Mouse (Mus musculus): Measurements from ENCODE around the gene Hic1. TPM values are rescaled to one million over a fixed set of nuclear protein-coding genes. Genes with fewer than 3 reads are reported as not detected.

Hic1 gene
- polyA plus RNA-seq, 1 experiment from 2014 or later: 17.1 TPM

DNA sequence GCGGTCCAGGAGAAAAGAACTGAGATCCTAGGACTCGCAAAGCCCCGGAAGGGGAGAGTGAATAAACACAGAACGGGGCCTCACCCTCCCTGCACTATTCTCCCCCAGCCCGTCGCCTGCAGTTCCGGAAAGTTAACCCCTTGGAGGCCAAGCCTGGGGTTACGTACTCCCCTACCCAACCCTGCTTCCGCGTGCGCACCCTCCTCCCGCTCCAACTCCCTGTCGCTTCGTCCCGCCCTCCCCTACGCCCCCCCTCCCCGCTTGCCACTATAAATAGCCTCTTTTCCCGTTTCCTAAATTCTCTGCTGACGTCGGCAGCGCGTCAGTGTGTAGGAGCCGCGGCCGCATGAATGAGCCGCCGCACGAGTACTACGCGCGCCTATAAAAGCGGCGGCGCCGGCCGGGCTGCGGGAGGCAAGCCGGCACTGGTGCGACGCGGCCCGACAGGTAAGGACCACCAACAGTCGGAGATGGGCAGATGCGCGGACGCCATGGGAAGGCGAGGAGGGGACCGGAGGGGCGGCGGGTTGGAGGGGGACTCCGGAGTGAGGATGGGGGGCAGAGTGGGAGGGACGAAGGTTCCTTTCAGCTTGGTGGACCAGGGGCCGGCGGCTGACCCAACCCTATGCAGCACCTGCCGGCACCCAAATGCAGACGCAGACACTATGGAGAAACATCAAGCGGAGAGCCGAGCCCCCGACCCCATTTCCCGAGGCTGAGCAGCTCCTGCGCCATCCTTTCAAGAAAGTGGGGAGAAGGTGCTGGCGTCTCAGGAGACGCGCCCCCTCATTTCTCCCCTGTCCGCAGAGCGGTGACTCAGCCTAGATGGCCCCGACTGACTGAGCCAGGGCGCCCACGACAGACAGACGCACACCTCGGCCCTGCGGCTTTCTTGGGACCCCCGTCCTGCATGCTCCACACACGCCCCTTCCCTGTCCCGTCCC lies 3.1 kb upstream of the Hic1 start:
- Histone ChIP-seq H3K4me3 (peak overlapping the region; percentile 68), H3K4me1 (peaks cover 64% of the 10 kb centered on the region), H3K4me2 (replicated peaks) (peak overlapping the region; percentile 85), H3K27ac (no peak overlapping the region), H3K36me3 (peaks cover 5% of the 10 kb centered on the region), H3K9me3 (no peaks in the 10 kb centered on the region), H3K9ac (peak overlapping the region; percentile 56), H3K27me3 (replicated peaks) (peaks cover 59% of the 10 kb centered on the region)
- no peak for ATAC-seq (ENCODE audit: low FRiP score, low read depth)
- under 1% methylated on average over 75 of the region's 75 CpGs for WGBS

DNA sequence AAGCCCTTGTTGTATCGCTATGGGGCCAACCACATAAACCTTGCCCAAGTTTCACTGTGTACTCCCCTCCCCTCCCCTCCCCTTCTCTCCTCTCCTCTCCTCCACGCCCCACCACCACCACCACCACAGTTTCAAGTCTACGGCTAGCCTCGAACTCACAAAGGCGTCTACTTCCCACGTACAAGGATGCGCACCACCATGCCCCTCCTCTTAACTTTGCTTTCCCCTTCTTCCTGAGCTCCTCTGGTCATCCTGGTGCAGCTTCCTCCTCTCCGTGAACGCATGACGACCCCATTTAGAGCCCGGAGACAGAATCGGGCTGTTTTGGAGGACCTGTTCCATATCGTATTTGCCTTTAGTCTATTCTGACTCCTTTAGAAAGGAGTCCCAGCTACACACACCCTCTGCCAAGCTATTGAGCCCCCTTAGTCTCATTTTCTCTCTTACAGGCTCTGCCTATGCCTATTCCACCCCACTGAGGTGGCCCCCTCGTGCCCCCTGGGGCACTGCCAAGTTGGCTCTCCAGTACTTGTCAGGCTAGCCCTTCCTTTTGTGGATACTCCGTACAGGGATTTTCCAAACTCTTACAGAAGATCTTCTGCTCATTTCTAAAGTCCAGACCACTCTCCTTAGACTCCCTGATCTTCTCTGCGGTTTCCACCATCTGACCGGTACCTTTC lies 2.0 kb upstream of the Hic1 start:
- Histone ChIP-seq H3K9ac (no peak overlapping the region), H3K27me3 (replicated peaks) (peaks cover 70% of the 10 kb centered on the region), H3K4me2 (replicated peaks) (peak overlapping the region; percentile 85), H3K36me3 (no peaks in the 10 kb centered on the region), H3K9me3 (no peaks in the 10 kb centered on the region), H3K4me3 (no peak overlapping the region; the same call in 1 of the 2 replicates), H3K27ac (no peak overlapping the region), H3K4me1 (peaks cover 72% of the 10 kb centered on the region)
- 7% methylated on average over 17 of the region's 17 CpGs for WGBS
- no peak for ATAC-seq (ENCODE audit: low FRiP score, low read depth)

DNA sequence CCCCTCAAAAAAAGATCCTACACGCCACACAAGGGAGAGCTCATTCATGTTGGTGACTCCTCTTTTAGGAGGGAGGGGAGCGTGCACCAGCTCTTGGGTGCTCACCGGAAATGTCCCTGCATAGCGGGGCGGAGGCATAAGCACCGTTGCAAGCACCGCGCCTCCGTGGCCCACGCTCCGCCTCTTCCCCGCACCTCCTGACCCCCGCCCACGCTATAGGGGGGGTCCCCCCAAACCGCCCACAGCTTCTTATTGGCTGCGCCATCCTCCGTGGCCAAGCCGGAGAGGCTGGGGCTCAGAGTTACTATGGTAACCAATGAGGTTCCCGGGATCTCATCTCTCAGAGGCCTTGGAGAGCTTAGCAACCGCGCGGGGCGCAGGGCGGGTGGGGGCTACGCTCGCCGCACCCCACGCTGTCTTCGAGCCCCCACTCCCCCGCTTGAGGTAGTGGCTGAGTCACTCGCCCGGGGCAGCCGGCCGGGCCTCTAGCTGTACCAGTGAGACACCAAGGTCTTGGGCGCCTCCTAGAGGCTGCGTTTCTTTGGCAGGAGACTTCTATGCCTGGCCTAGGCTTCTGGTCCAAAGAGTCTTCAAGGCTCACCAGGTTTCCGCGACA lies 925 bp upstream of the Hic1 start:
- H3K4me2 ChIP-seq (replicated peaks): peak overlapping the region; percentile 89
- H3K9me3 ChIP-seq: no peaks in the 10 kb centered on the region
- no peak overlapping the region for H3K27ac ChIP-seq
- H3K27me3 ChIP-seq (replicated peaks): peaks cover 81% of the 10 kb centered on the region
- H3K4me3 ChIP-seq: peak overlapping the region; percentile 36
- peak; percentile 18 for ATAC-seq (ENCODE audit: low FRiP score, low read depth)
- H3K9ac ChIP-seq: peak overlapping the region; percentile 38; the same call in 1 of the 2 replicates
- H3K4me1 ChIP-seq: peaks cover 83% of the 10 kb centered on the region
- WGBS: under 1% methylated on average over 38 of the region's 38 CpGs
- H3K36me3 ChIP-seq: no peaks in the 10 kb centered on the region

DNA sequence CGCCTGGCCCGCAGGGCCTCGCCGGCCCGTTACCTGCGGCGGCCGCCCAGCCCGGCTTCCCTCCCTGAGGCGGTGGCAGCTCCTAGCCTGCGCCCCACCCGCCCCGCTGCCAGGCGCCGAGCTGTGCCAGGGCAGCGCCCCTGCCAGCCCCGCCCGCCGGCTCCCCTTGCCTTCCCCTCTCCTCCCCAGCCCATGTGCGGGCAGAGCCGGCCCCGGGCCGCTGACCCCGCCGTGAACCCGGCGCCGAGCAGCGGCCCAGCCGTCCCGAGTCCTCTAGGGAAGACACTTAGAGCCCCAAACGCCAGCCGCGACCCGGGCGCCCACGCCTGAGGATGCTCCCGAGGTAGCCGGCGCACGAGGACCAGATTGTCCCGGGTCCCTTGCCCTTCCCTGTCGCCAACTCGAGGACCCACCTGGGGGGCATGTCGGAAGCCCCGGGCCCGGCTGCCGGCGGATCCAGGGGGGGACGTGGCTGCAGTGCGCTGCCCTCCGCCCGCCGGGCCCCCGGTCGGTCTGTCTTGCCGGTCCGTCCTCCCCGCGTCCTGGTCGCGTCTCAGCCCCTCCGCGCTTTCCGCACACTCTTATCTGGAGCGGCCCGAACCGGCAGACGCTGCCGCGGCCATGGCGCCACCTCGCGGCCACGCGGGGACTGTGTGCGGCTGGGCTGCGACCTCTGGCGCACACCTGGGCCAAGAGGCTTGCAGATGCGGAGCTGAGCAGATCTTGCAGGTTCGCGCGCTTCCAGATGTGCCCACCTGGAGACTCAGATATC lies 543 bp downstream of the Hic1 start:
- peak overlapping the region; percentile 89 for H3K4me2 ChIP-seq (replicated peaks)
- no peak for ATAC-seq (ENCODE audit: low FRiP score, low read depth)
- H3K36me3 ChIP-seq: peaks cover 4% of the 10 kb centered on the region; the same call in 1 of the 2 replicates
- H3K9me3 ChIP-seq: no peaks in the 10 kb centered on the region
- peaks cover 81% of the 10 kb centered on the region for H3K4me1 ChIP-seq
- peaks cover 96% of the 10 kb centered on the region for H3K27me3 ChIP-seq (replicated peaks)
- peak overlapping the region; percentile 60 for H3K9ac ChIP-seq
- H3K4me3 ChIP-seq: peak overlapping the region; percentile 52
- 1% methylated on average over 79 of the region's 83 CpGs for WGBS
- peak overlapping the region; percentile 20; the same call in 1 of the 2 replicates for H3K27ac ChIP-seq

DNA sequence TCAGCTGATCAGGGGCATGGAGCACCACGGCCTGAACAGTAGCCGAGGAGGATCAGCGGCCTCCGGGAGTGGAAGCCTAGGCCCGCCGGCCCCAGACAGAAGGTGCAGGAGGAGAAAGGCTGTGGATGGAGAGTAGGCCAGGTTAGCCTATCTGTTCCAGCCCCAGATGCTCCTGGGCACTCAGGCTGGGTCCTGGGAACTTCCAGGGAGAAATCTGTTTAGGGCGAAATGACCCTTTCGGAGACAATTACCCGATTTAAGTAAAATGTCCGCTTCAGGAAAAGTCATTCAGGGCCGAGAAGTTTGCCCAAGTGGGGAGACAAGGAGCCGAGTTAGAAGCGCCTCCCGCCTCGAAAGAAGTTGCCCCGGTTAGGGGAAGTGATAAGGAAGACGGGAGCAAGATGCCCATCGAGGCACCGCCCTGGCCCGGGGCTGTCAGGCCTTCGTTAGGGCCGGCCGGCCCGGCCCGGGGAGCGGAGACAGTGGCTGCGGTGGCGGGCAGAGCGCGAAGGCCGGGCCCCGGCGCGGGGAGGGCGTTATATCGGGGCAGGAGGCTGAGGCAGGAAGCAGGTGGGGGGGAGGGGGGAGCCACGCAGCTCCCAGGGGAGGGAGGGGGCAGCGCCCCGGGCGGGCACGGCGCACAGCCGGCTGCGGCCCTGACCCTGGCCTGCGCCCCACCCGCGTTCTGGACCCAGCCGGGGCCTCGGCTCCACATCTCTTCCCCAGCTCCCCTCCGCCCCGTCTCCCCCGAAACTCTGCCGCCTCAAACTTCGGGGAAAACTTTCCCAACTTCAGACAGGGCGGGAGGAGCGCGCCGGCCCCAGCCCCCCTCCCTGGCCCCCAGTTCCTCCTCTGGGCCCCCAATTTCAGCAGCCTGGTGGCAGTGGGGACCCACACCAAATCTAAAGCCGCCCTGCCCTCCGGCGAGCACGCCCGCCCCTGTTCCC lies 1.4 kb downstream of the Hic1 start:
- H3K4me2 ChIP-seq (replicated peaks): peak overlapping the region; percentile 89
- peaks cover 13% of the 10 kb centered on the region for H3K36me3 ChIP-seq
- ATAC-seq (ENCODE audit: low FRiP score, low read depth): no peak
- peaks cover 100% of the 10 kb centered on the region for H3K27me3 ChIP-seq (replicated peaks)
- peaks cover 74% of the 10 kb centered on the region for H3K4me1 ChIP-seq
- H3K9me3 ChIP-seq: no peaks in the 10 kb centered on the region
- H3K9ac ChIP-seq: peak overlapping the region; percentile 60
- WGBS: 2% methylated on average over 57 of the region's 63 CpGs
- H3K4me3 ChIP-seq: peak overlapping the region; percentile 52
- H3K27ac ChIP-seq: no peak overlapping the region

DNA sequence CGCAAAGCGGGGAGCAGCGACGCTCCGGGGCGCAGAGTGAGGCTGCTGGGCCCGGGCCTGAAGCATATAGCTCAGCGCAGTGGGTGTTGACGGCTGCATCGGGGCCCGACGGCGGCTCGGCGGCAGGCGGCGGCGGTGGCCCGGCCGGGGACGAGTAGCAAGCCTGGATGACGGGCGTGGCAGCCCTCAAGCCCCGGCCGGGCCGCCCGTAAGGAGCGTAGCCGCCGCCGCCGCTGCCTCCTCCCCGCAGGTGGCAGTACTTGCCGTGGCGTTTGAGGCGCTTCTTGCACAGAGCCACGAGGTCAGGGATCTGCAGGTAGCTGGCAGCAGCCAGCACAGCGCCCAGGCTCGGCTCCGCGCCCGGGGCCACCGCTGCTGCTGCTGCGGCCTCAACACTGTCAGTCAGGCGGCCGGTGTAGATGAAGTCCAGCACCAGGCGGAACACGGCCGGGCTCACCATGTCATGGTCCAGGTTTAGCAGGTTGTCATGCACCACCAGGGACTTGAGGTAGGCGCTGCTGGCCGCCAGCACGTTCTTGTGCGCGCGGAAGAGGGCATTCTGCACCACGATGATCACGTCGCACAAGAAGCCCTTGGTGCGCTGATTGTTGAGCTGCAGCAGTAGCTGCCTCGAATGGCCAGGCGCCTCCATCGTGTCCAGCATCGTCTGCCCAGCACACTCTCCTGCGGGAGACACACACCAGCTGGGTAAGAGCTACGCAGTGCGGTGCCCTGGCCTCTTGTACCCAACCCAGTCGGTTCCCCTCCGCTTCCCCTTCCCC lies 2.3 kb downstream of the Hic1 start:
- Histone ChIP-seq H3K9ac (peak overlapping the region; percentile 60), H3K9me3 (no peaks in the 10 kb centered on the region), H3K4me2 (replicated peaks) (peak overlapping the region; percentile 89), H3K4me3 (peak overlapping the region; percentile 52), H3K27ac (no peak overlapping the region), H3K36me3 (peaks cover 21% of the 10 kb centered on the region), H3K27me3 (replicated peaks) (peaks cover 98% of the 10 kb centered on the region), H3K4me1 (peaks cover 65% of the 10 kb centered on the region)
- WGBS: 2% methylated on average over 62 of the region's 68 CpGs
- ATAC-seq (ENCODE audit: low FRiP score, low read depth): no peak

DNA sequence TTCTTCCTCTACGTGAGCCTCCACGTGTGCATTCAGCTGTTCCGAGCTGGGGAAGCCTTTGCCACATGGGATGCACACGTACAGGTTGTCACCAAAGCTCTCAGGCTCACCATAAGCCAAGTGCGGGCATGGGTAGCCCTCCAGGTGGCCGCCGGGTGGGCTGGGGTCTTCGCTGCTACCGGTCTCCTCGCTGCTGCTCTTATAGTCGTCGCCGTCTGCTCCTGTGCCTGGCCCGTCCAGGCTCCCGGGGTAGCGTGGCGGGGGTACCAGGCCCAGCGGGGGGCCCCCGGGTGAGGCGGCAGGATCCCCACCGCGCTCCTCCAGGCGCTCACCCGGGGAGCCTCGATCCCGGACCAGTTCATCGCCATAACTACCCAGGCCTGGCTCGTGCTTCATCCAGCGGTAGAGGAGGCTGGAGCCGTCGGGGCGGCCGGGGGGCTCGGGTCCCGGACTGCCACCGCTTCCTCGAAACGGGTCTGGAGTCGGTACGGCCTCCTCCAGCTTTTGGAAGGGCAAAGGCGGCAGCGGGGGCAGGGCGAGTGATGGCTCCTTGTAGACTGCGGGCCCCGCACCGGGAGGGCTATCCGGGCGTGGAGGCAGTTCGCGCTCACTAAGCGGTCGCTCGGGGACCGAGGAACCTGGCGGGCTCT lies 3.0 kb downstream of the Hic1 start:
- ATAC-seq (ENCODE audit: low FRiP score, low read depth): no peak
- peaks cover 25% of the 10 kb centered on the region for H3K36me3 ChIP-seq
- H3K4me2 ChIP-seq (replicated peaks): peak overlapping the region; percentile 89
- H3K4me1 ChIP-seq: peaks cover 59% of the 10 kb centered on the region
- H3K9ac ChIP-seq: peak overlapping the region; percentile 60
- H3K27me3 ChIP-seq (replicated peaks): peaks cover 91% of the 10 kb centered on the region
- peak overlapping the region; percentile 52 for H3K4me3 ChIP-seq
- WGBS: 3% methylated on average over 55 of the region's 55 CpGs
- no peaks in the 10 kb centered on the region for H3K9me3 ChIP-seq
- H3K27ac ChIP-seq: no peak overlapping the region

DNA sequence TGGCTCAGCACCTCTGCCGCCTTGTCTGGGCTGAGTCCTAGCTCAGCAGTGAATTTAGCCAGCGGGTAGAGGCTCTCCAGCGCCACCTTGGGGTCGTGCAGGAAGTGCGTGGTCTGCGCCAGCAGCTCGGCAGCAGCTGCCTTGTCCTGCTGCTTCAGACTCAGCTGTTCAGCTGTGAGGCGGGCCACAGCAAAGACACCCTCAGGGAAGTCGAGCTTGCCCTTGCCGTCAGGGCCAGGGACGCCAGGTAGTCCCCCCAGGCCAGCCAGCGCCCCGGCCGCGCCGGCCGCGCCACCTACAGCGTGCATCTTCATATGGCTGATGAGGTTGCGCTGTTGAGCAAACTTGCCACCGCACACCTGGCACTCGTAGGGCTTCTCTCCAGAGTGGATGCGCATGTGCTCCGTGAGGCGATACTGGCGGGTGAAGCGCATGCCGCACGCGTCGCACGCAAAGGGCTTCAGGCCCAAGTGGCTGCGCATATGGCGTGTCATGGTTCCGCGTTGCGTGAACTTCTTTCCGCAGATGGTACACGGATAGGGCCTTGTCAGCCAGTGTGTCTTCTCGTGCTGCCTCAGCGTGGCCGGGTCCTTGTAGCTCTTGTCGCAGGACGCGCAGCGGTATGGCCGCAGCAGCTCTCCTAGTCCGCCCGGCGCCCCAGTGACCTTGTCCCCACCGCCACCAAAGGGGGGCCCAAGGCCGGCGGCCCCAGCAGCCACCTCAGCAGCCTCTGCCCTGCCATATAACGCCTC lies 3.7 kb downstream of the Hic1 start:
- Histone ChIP-seq H3K9me3 (no peaks in the 10 kb centered on the region), H3K4me1 (peaks cover 56% of the 10 kb centered on the region), H3K9ac (peak overlapping the region; percentile 60; the same call in 1 of the 2 replicates), H3K4me3 (peak overlapping the region; percentile 52), H3K4me2 (replicated peaks) (peak overlapping the region; percentile 89), H3K27ac (no peak overlapping the region), H3K27me3 (replicated peaks) (peaks cover 84% of the 10 kb centered on the region), H3K36me3 (peaks cover 29% of the 10 kb centered on the region)
- no peak for ATAC-seq (ENCODE audit: low FRiP score, low read depth)
- 3% methylated on average over 54 of the region's 54 CpGs for WGBS

DNA sequence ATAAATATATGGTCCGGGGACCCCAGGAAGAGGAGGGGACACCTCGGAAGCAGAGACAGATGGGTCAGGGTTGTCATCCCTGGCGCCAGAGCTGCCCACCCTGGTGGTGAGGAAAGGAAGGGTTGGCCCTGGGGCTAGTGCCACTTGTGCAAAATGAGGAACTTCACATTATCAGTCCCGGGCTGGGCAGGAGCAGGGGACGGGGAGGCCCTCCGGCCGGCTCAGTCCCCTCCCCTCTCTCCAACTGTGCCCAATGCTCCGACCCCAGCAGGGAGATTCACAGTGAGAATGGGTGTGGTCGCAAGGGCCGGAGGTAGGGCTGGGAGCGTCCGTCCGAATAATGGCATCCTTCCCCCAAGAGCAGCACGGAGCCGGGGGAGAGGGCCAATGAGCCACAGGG lies 4.6 kb downstream of the Hic1 start:
- WGBS: 9% methylated on average over 15 of the region's 15 CpGs
- H3K27ac ChIP-seq: no peak overlapping the region
- peak overlapping the region; percentile 89 for H3K4me2 ChIP-seq (replicated peaks)
- H3K9me3 ChIP-seq: no peaks in the 10 kb centered on the region
- H3K36me3 ChIP-seq: peaks cover 38% of the 10 kb centered on the region
- ATAC-seq (ENCODE audit: low FRiP score, low read depth): no peak
- peaks cover 47% of the 10 kb centered on the region for H3K4me1 ChIP-seq
- H3K4me3 ChIP-seq: no peak overlapping the region; the same call in 1 of the 2 replicates
- no peak overlapping the region for H3K9ac ChIP-seq
- H3K27me3 ChIP-seq (replicated peaks): peaks cover 75% of the 10 kb centered on the region

Data from neural tube, embryonic 12.5 days (tissue).